Mouse (Mus musculus) heart, embryonic 14.5 days (tissue): ENCODE data around the gene Rtn1. TPM values are rescaled to one million over a fixed set of nuclear protein-coding genes. Genes with fewer than 3 reads are reported as not detected.

Experiments used
- ATAC-seq: fragments of 200-750 bp; cut with Nextera tagmentation; 2 replicates; pipeline ENCODE4 v1.8.0; 2017; ENCODE audit warnings: low read depth, moderate TSS enrichment; ENCODE audit not compliant: insufficient number of reproducible peaks, insufficient read depth, low FRiP score
- H3K27ac ChIP-seq, 2 experiments: fragments of 200-500 bp in 1 of 2; fragments of 300-500 bp in 1 of 2; sonication (generic) in 1 of 2; replicated peaks in 1 of 2; 2 replicates each; pipeline ENCODE4 v1.5.1; 2012 to 2014; ENCODE audit warnings: low read depth in 2 of 2, low read length in 2 of 2, control low read depth in 1 of 2, mild to moderate bottlenecking in 1 of 2, mixed read lengths in 1 of 2; ENCODE audit not compliant: control insufficient read depth in 1 of 2, insufficient read depth in 1 of 2
- H3K27me3 ChIP-seq: fragments of 300-500 bp; sonication (generic); 2 replicates; pipeline ENCODE4 v1.6.1; 2014; ENCODE audit warnings: mild to moderate bottlenecking, low read length, control low read depth; ENCODE audit not compliant: control insufficient read depth, insufficient read depth
- H3K36me3 ChIP-seq: fragments of 300-500 bp; sonication (generic); 2 replicates; pipeline ENCODE4 v1.6.1; 2014; ENCODE audit warnings: mild to moderate bottlenecking, control low read depth, low read length, mixed read lengths; ENCODE audit not compliant: control insufficient read depth, insufficient read depth
- H3K4me1 ChIP-seq, 2 experiments: fragments of 200-500 bp in 1 of 2; fragments of 300-500 bp in 1 of 2; sonication (generic) in 1 of 2; 2 replicates each; pipeline ENCODE4 v1.6.1; 2012 to 2014; ENCODE audit warnings: low read length in 2 of 2, control low read depth in 1 of 2, mixed read lengths in 1 of 2; ENCODE audit not compliant: control insufficient read depth in 2 of 2, insufficient read depth in 2 of 2
- H3K4me2 ChIP-seq: fragments of 300-500 bp; sonication (generic); 2 replicates; pipeline ENCODE4 v1.6.1; 2014; ENCODE audit warnings: mild to moderate bottlenecking, low read length
- H3K4me3 ChIP-seq, 2 experiments: fragments of 200-500 bp in 1 of 2; fragments of 300-500 bp in 1 of 2; sonication (generic) in 1 of 2; 2 replicates each; pipeline ENCODE4 v1.5.1; 2012 to 2014; ENCODE audit warnings: low read length in 2 of 2, mild to moderate bottlenecking in 2 of 2, control low read depth in 1 of 2, low read depth in 1 of 2, moderate library complexity in 1 of 2; ENCODE audit not compliant: control insufficient read depth in 1 of 2, insufficient read depth in 1 of 2
- H3K9ac ChIP-seq: fragments of 300-500 bp; sonication (generic); 2 replicates; pipeline ENCODE4 v1.6.1; 2014; ENCODE audit warnings: mild to moderate bottlenecking, low read length
- H3K9me3 ChIP-seq: fragments of 300-500 bp; sonication (generic); 2 replicates; pipeline ENCODE4 v1.6.1; 2016; ENCODE audit warnings: low read length, control low read depth; ENCODE audit not compliant: control insufficient read depth
- WGBS: fragments of 180-500 bp; shearing (Covaris S2); extraction: QIAGEN DNeasy Blood & Tissue Kit; methylation state at CpG from one replicate; pipeline ENCODE4 v1.1.7; 2014; 5-methylcytosine and 5-hydroxymethylcytosine counted together
- polyA plus RNA-seq: library from polyadenylated mRNA; unstranded; fragments of >200 nt; fragmentation: Nextera tagmentation; extraction: Ambion mirVana; gene quantifications from 2 replicates; pipeline ENCODE4 v1.2.1, GENCODE M21; 2014

The Rtn1 gene
- 10.9 and 15.1 TPM in 2 replicates for polyA plus RNA-seq

DNA sequence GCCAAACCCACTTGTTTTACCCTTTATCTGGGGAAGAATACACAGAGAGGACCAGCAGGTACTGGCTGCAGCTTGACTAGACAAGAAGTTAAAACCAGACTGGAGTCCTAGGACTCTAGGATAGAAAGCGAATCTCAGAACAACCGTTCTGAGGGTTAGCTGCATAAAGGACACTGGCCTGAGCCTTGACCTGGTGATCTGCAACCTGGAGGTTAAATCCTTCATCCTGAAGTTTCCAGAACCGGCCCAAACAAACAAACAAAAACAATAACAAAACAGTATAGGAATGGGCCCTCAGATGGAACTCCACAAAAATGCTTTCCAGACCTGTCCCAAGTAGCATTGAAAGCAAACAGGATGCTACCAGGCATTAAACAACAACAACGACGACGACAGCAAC lies at the start of gene Rtn1:
Rtn1 (minus strand) TSS at position 101 of the 400 bp plus-strand sequence.
- Histone ChIP-seq H3K36me3 (no peaks in the 10 kb centered on the region), H3K27me3 (peaks cover 25% of the 10 kb centered on the region), H3K27ac (no peak within 1 kb of the TSS), H3K4me2 (peak within 1 kb of the TSS; percentile 99), H3K4me1 (peaks cover 9 to 14% of the 10 kb centered on the region in 2 experiments), H3K4me3 (peak within 1 kb of the TSS; percentile 58 to 69), H3K9ac (peak within 1 kb of the TSS; percentile 65), H3K9me3 (no peaks in the 10 kb centered on the region)
- WGBS: 44% methylated on average over 6 of the region's 6 CpGs
- no peak for ATAC-seq

DNA sequence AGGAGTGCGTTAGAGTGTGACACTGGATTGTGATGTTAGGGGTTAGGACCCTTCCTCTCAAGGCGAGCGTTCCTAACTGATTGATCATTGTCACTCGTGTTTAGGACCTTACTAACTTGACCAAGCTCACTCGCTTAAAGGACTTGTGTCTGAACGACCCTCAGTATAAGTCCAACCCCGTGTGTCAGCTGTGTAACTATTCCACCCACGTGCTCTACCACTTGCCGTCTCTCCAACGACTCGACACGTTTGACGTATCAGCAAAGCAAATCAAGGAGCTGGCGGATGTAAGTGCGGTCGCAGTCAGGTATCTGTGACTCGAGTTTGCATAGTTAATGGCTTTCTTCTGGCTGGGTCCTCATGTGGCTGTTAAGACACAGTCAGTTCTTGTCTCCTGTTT lies 45.1 kb upstream of the Rtn1 start:
- 54% methylated on average over 17 of the region's 17 CpGs for WGBS
- H3K27ac ChIP-seq: no peak overlapping the region
- no peaks in the 10 kb centered on the region for H3K36me3 ChIP-seq
- no peak for ATAC-seq
- H3K27me3 ChIP-seq: no peaks in the 10 kb centered on the region
- H3K4me1 ChIP-seq: no peaks in the 10 kb centered on the region
- no peak overlapping the region for H3K4me2 ChIP-seq
- H3K4me3 ChIP-seq: no peak overlapping the region
- H3K9me3 ChIP-seq: no peaks in the 10 kb centered on the region
- H3K9ac ChIP-seq: no peak overlapping the region

DNA sequence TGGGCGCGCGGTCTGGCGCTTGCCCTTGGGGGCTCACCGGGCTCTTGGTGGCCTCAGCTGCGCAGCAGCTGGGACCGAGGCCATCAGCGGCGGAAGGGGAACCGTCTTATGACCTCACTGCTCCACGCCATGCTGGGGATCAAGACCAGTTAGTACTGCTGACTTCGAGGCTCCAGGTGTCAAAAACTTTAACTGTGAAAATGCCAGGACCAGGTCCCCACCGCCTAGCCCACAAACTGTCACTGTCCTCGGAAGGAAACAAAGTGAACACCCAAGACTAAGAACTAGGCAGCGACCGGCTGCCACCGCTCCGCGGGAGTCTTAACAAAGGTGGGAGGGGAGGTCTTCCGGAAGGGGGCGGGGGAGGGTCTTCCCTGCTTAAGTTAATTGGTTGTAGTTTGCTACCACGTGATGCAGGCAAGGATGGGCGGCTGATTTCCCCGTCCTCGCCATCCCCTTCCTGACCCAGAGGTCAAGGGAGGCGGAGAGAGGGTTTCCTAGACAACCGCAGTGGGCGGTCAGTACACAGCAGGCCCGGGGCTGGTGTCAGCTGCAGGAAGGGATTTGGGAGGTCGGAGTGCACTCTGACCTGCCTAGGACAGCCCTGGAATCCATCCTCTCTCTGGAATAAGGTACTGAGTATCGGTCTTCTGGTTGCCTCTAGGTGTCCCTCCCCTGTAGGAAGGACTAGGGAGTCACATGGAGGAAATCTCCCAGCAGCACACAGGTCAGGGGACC lies 33.2 kb upstream of the Rtn1 start, which contains the start of gene Lrrc9:
Lrrc9 (plus strand) TSS at position 28 of the 738 bp plus-strand sequence.
- H3K4me3 ChIP-seq: peak within 1 kb of the TSS; percentile 44 to 54
- H3K27me3 ChIP-seq: no peaks in the 10 kb centered on the region
- H3K4me1 ChIP-seq: no peaks in the 10 kb centered on the region; a peak in 1 of 4 replicates
- ATAC-seq: peak; percentile 69
- 0 out of 4 replicates have a peak within 1 kb of the TSS, but pooled peaks of 1 of the 2 experiments have one; percentile 47 for H3K27ac ChIP-seq
- no peaks in the 10 kb centered on the region for H3K9me3 ChIP-seq
- H3K9ac ChIP-seq: peak within 1 kb of the TSS; percentile 73
- H3K36me3 ChIP-seq: no peaks in the 10 kb centered on the region
- peak within 1 kb of the TSS; percentile 94 for H3K4me2 ChIP-seq
- WGBS: 1% methylated on average over 31 of the region's 31 CpGs

- Histone ChIP-seq H3K9ac (no peak overlapping the region), H3K36me3 (no peaks in the 10 kb centered on the region), H3K4me2 (no peak overlapping the region), H3K4me1 (no peaks in the 10 kb centered on the region; a peak in 1 of 4 replicates), H3K27ac (0 out of 4 replicates have a peak overlapping the region, but pooled peaks of 1 of the 2 experiments have one; percentile 27), H3K27me3 (no peaks in the 10 kb centered on the region), H3K9me3 (no peaks in the 10 kb centered on the region), H3K4me3 (no peak overlapping the region)
- WGBS: 62% methylated on average over 6 of the region's 6 CpGs
- ATAC-seq: no peak
Measured at GRCm38 (mm10) chr12:72438961-72439480, 30.2 kb upstream of the Rtn1 start.

GRCm38 (mm10) chr12:72437676-72438341 lies 29.0 kb upstream of the Rtn1 start:
- no peaks in the 10 kb centered on the region for H3K36me3 ChIP-seq
- no peak overlapping the region for H3K4me2 ChIP-seq
- no peaks in the 10 kb centered on the region for H3K9me3 ChIP-seq
- no peak overlapping the region for H3K27ac ChIP-seq
- H3K4me1 ChIP-seq: no peaks in the 10 kb centered on the region; a peak in 1 of 4 replicates
- H3K9ac ChIP-seq: no peak overlapping the region
- 76% methylated on average over 10 of the region's 10 CpGs for WGBS
- no peak overlapping the region for H3K4me3 ChIP-seq
- ATAC-seq: no peak
- no peaks in the 10 kb centered on the region for H3K27me3 ChIP-seq

- Histone ChIP-seq H3K9ac (no peak overlapping the region), H3K4me2 (no peak overlapping the region), H3K27ac (peak overlapping the region in 1 of 2 experiments; percentile 12; a peak in 2 of 4 replicates), H3K4me1 (no peaks in the 10 kb centered on the region), H3K27me3 (no peaks in the 10 kb centered on the region), H3K9me3 (no peaks in the 10 kb centered on the region), H3K36me3 (no peaks in the 10 kb centered on the region), H3K4me3 (no peak overlapping the region)
- WGBS: 59% methylated on average over 9 of the region's 9 CpGs
- ATAC-seq: no peak
Measured at GRCm38 (mm10) chr12:72433241-72433865, 24.5 kb upstream of the Rtn1 start.

DNA sequence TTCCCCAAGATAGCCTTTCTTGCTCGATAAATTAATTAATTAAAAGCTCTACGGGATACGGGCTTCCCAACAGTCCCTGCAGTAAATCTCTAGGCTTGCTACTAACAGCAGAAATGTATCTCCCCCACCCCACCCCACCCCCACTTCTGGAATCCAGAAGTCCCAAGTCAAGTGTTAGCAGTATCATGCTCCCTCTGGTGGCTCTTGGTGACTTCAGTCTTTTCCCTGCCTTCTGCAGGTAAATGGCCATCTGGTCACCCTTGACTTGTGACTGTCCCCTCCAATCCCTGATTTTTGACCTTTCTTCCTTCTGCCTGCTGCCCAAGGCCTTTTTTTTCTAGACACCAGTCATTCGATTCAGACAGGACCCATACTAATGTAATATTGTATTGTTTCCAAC lies 23.4 kb upstream of the Rtn1 start:
- 80% methylated on average over 4 of the region's 4 CpGs for WGBS
- Histone ChIP-seq H3K27ac (no peak overlapping the region), H3K9ac (no peak overlapping the region), H3K4me2 (no peak overlapping the region), H3K36me3 (no peaks in the 10 kb centered on the region), H3K9me3 (no peaks in the 10 kb centered on the region), H3K27me3 (no peaks in the 10 kb centered on the region), H3K4me1 (no peaks in the 10 kb centered on the region), H3K4me3 (no peak overlapping the region)
- no peak for ATAC-seq
